In genomic region chr12:69500600-69501345, GRCm38 (mm10) we compare ENCODE assay signal across 9 mouse cellular contexts.
DNase-seq lines count a peak whose midpoint lies in the region; ATAC-seq lines count a peak whose summit lies in the region.
"Had no signal": no experiment of that assay in that cellular context is flagged by ENCODE, and none has a peak within 500 bp of the region (broad histone marks: within the 10 kb centered on the region; RNA-seq: fewer than 3 reads in every experiment).

No protein-coding gene starts in this region.

- H3K36me3 ChIP-seq in midbrain, embryonic 11.5 days (ENCODE audit: control insufficient read depth, insufficient read depth, low read length): no peaks in the 10 kb centered on the region
- H3K36me3 ChIP-seq in midbrain, embryonic 13.5 days: no peaks in the 10 kb centered on the region
- H3K36me3 ChIP-seq in kidney, embryonic 14.5 days (ENCODE audit: control insufficient read depth, insufficient read depth, low read length): no peaks in the 10 kb centered on the region
- H3K36me3 ChIP-seq: neural tube, embryonic 12.5 days had no signal

- WGBS in midbrain, embryonic 11.5 days: 78% methylated on average over 15 of the region's 15 CpGs
- 75% methylated on average over 15 of the region's 15 CpGs for WGBS in midbrain, embryonic 13.5 days
- 71% methylated on average over 15 of the region's 15 CpGs for WGBS in kidney, embryonic 14.5 days

- peak; percentile 81 for DNase-seq in midbrain, embryonic 11.5 days (ENCODE audit: low spot score, missing footprints)
- peak; percentile 45 to 68 for DNase-seq in gastrocnemius, postnatal 36 days
- DNase-seq in cerebellum, postnatal 36 days: no peak

- no peaks in the 10 kb centered on the region for H3K27me3 ChIP-seq in midbrain, embryonic 11.5 days (ENCODE audit: control insufficient read depth, insufficient read depth, low read length)
- peaks cover 6% of the 10 kb centered on the region for H3K27me3 ChIP-seq in midbrain, embryonic 13.5 days
- H3K27me3 ChIP-seq in kidney, embryonic 14.5 days (ENCODE audit: control insufficient read depth, insufficient read depth, low read length): no peaks in the 10 kb centered on the region
- H3K27me3 ChIP-seq: neural tube, embryonic 12.5 days had no signal

- no peak for ATAC-seq in midbrain, embryonic 11.5 days (ENCODE audit: low FRiP score)
- ATAC-seq in midbrain, embryonic 13.5 days: no peak
- ATAC-seq in kidney, embryonic 14.5 days (ENCODE audit: low FRiP score, low TSS enrichment): no peak
- ATAC-seq in megakaryocyte progenitor cell, adult 5-6 weeks (replicated peaks; ENCODE audit: poor library complexity): peak; percentile 26; the same call in 1 of the 2 replicates

- H3K4me1 ChIP-seq in midbrain, embryonic 11.5 days (ENCODE audit: control insufficient read depth, insufficient read depth, low read length): peaks cover 7% of the 10 kb centered on the region
- H3K4me1 ChIP-seq in midbrain, embryonic 13.5 days (replicated peaks): peaks cover 19% of the 10 kb centered on the region
- peaks cover 9% of the 10 kb centered on the region; the same call in 1 of the 2 replicates for H3K4me1 ChIP-seq in brown adipose tissue, adult 24 weeks (ENCODE audit: control insufficient read depth, insufficient read depth, insufficient read length, low read length)
- peaks cover 17% of the 10 kb centered on the region for H3K4me1 ChIP-seq in kidney, embryonic 14.5 days (ENCODE audit: control insufficient read depth, insufficient read depth, low read length)

- H3K4me2 ChIP-seq in midbrain, embryonic 11.5 days: no peak overlapping the region
- no peak overlapping the region for H3K4me2 ChIP-seq in midbrain, embryonic 13.5 days (replicated peaks)
- H3K4me2 ChIP-seq in kidney, embryonic 14.5 days (replicated peaks; ENCODE audit: low read depth, low read length): no peak overlapping the region

- intact Hi-C loops in gastrocnemius, postnatal 36 days (cut with DNase I): no loop called here

- H3K27ac ChIP-seq in midbrain, embryonic 11.5 days (ENCODE audit: low read depth, low read length): no peak overlapping the region
- H3K27ac ChIP-seq in midbrain, embryonic 13.5 days: no peak overlapping the region
- peak overlapping the region; percentile 98 for H3K27ac ChIP-seq in brown adipose tissue, adult 24 weeks (replicated peaks; ENCODE audit: low read depth, low read length)
- H3K27ac ChIP-seq in kidney, embryonic 14.5 days (ENCODE audit: low read depth, low read length): peak overlapping the region; percentile 37; the same call in 1 of the 2 replicates
- H3K27ac ChIP-seq: neural tube, embryonic 12.5 days had no signal

- H3K4me3 ChIP-seq in midbrain, embryonic 11.5 days (ENCODE audit: low read depth, low read length): no peak overlapping the region
- no peak overlapping the region for H3K4me3 ChIP-seq in midbrain, embryonic 13.5 days (replicated peaks)
- H3K4me3 ChIP-seq in brown adipose tissue, adult 24 weeks (ENCODE audit: insufficient read depth, low read depth, low read length): no peak overlapping the region
- no peak overlapping the region for H3K4me3 ChIP-seq in kidney, embryonic 14.5 days (ENCODE audit: low read length)
- H3K4me3 ChIP-seq: erythroblast, embryonic 14.5 days; neural tube, embryonic 12.5 days had no signal

- H3K9ac ChIP-seq in midbrain, embryonic 11.5 days (ENCODE audit: low read length): no peak overlapping the region
- no peak overlapping the region for H3K9ac ChIP-seq in midbrain, embryonic 13.5 days (replicated peaks)
- no peak overlapping the region for H3K9ac ChIP-seq in kidney, embryonic 14.5 days (ENCODE audit: low read depth, low read length)

- H3K9me3 ChIP-seq in midbrain, embryonic 11.5 days (ENCODE audit: control insufficient read depth, low read length): no peaks in the 10 kb centered on the region
- no peaks in the 10 kb centered on the region for H3K9me3 ChIP-seq in midbrain, embryonic 13.5 days
- no peaks in the 10 kb centered on the region; the same call in 1 of the 2 replicates for H3K9me3 ChIP-seq in kidney, embryonic 14.5 days (ENCODE audit: control insufficient read depth, low read length)
- H3K9me3 ChIP-seq: neural tube, embryonic 12.5 days had no signal

Comparison
In these comparisons a context has a peak if more than half of its experiments do, and no peak if none do; other contexts are left out.
1. DNase-seq: peak in midbrain, embryonic 11.5 days (single experiment) and gastrocnemius, postnatal 36 days (2 of 2); none in cerebellum, postnatal 36 days (0 of 2).
2. H3K27ac ChIP-seq: peak in brown adipose tissue, adult 24 weeks (single experiment) and kidney, embryonic 14.5 days (single experiment); none in midbrain, embryonic 11.5 days (single experiment) and midbrain, embryonic 13.5 days (single experiment).